Mouse (Mus musculus): Measurements from ENCODE around the gene Vav3. TPM values are rescaled to one million over a fixed set of nuclear protein-coding genes. Genes with fewer than 3 reads are reported as not detected.

Vav3 gene
- polyA plus RNA-seq, 1 experiment from 2014 or later = 13.8 TPM

DNA sequence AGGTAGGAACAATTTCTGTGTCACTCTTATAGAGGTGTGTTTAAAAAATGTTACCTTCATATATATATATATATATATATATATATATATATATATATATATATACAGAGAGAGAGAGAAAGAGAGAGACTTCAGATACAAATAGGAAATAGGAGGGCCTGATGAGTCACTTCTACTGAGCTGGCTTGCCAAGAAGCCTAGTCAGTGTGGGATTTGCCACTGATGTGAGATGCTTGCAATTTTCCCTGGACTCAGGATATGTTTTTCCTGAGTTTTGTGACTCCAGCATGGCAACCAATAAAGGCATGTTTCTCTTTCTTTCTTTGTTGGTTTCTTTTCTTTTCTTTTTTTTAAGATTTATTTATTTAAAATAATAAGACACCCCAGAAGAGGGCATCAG lies 374.0 kb downstream of the Vav3 start:
- H3K9me3 ChIP-seq = no peaks in the 10 kb centered on the region
- H3K4me2 ChIP-seq = no peak overlapping the region
- H3K4me1 ChIP-seq = no peaks in the 10 kb centered on the region
- no peaks in the 10 kb centered on the region for H3K36me3 ChIP-seq
- H3K9ac ChIP-seq = no peak overlapping the region
- no peaks in the 10 kb centered on the region for H3K27me3 ChIP-seq
- no peak for ATAC-seq (ENCODE audit: insufficient number of reproducible peaks, insufficient read depth, low FRiP score, low TSS enrichment, low read depth)
- H3K27ac ChIP-seq = no peak overlapping the region
- no peak overlapping the region for H3K4me3 ChIP-seq

GRCm38 (mm10) chr3:109721753-109722152 lies 381.3 kb downstream of the Vav3 start:
- WGBS = 87% methylated on average over 3 of the region's 3 CpGs
- H3K4me1 ChIP-seq = no peaks in the 10 kb centered on the region
- H3K9ac ChIP-seq = no peak overlapping the region
- no peak overlapping the region for H3K4me2 ChIP-seq
- H3K27ac ChIP-seq = no peak overlapping the region
- H3K36me3 ChIP-seq = no peaks in the 10 kb centered on the region
- H3K4me3 ChIP-seq = no peak overlapping the region
- no peaks in the 10 kb centered on the region for H3K9me3 ChIP-seq
- no peaks in the 10 kb centered on the region for H3K27me3 ChIP-seq
- no peak for ATAC-seq (ENCODE audit: insufficient number of reproducible peaks, insufficient read depth, low FRiP score, low TSS enrichment, low read depth)

DNA sequence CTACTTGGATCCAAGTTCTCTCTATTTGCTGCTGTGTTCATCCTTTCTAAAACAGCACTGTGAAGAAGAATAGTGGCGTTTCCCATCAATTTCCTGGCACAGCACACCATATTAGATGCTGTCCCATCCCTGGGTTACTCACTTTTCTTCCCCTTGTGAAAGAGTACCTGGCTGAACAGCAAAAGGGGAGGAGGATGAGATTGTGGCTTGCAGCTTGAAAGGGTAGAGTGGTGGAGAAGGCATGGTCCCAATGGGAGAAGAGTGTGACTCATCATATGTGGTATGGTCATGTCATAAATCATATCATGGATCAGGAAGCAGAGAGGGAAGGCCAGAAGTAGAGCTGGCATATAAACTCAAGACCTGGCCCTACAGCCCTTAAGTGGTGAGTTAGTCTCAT lies 386.3 kb downstream of the Vav3 start:
- Histone ChIP-seq H3K4me1 (peaks cover 7% of the 10 kb centered on the region; the same call in 1 of the 2 replicates), H3K9ac (no peak overlapping the region), H3K36me3 (no peaks in the 10 kb centered on the region), H3K4me3 (no peak overlapping the region), H3K4me2 (no peak overlapping the region), H3K27me3 (no peaks in the 10 kb centered on the region), H3K27ac (no peak overlapping the region), H3K9me3 (no peaks in the 10 kb centered on the region)
- 69% methylated on average over 1 of the region's 1 CpGs for WGBS
- ATAC-seq (ENCODE audit: insufficient number of reproducible peaks, insufficient read depth, low FRiP score, low TSS enrichment, low read depth) = no peak

DNA sequence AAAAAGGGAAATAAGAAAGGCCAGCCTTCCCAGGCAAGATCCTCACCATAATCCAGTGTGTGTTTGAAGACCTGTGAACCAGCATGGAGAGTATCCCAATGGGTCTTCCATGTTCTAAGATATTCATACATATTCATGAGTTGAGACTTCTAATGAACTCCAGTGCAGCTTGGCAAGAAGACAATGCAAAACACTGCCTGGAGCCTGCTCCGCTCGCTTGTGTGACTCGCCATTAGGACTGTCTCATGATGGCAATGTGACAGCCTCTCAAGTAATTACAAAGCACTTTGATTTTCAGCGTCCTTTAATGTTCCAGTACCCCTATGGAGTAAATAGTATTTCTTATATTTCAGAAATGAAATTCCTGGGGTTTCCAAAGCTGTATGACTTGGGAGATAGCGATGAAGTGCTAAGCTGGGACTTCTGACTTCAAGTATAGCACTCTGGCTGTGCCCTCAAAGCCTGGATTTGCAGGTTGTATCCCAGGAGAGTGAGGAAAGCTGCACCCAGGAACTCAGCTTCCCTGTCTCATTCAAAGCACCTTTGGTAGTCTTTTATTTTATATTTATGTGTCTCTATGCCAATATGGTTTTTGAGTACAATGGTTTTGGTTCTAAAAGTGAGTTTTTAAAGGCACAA lies 391.3 kb downstream of the Vav3 start:
- Histone ChIP-seq H3K9me3 (no peaks in the 10 kb centered on the region), H3K4me3 (no peak overlapping the region), H3K9ac (no peak overlapping the region), H3K36me3 (no peaks in the 10 kb centered on the region), H3K27ac (peak overlapping the region; percentile 16; the same call in 1 of the 2 replicates), H3K27me3 (0 out of 2 replicates have a peak, but pooled peaks cover 6% of the 10 kb centered on the region), H3K4me1 (peaks cover 20% of the 10 kb centered on the region), H3K4me2 (no peak overlapping the region)
- WGBS = 46% methylated on average over 5 of the region's 5 CpGs
- no peak for ATAC-seq (ENCODE audit: insufficient number of reproducible peaks, insufficient read depth, low FRiP score, low TSS enrichment, low read depth)

- 46% methylated on average over 10 of the region's 10 CpGs for WGBS
- Histone ChIP-seq H3K4me2 (no peak overlapping the region), H3K9me3 (no peaks in the 10 kb centered on the region), H3K4me3 (no peak overlapping the region), H3K27ac (0 out of 2 replicates have a peak overlapping the region, but pooled peaks have one; percentile 16), H3K36me3 (no peaks in the 10 kb centered on the region), H3K27me3 (0 out of 2 replicates have a peak, but pooled peaks cover 6% of the 10 kb centered on the region), H3K9ac (no peak overlapping the region), H3K4me1 (peaks cover 20% of the 10 kb centered on the region)
- ATAC-seq (ENCODE audit: insufficient number of reproducible peaks, insufficient read depth, low FRiP score, low TSS enrichment, low read depth) = peak; percentile 81
These were observed 392.1 kb downstream of the Vav3 start for GRCm38 (mm10) chr3:109732327-109733182.

Other genes with a start within 250 kb of the Vav3 start
- 44.3 and 47.7 TPM in 2 replicates for gene Slc25a24, start 217.5 kb upstream of the Vav3 start, polyA plus RNA-seq (2015; fragmentation: Nextera tagmentation; extraction: Ambion mirVana)